Mouse (Mus musculus): ENCODE measurements around the gene Ralgapb. TPM values are rescaled to one million over a fixed set of nuclear protein-coding genes. Genes with fewer than 3 reads are reported as not detected.
"Not testable (repeated sequence)": the region's sequence is repeated elsewhere in the genome, so short reads cannot be mapped to it uniquely, and the experiment has no call there.

Gene Ralgapb
- total RNA-seq, 2 experiments from 2014 or later, result 25.8 to 54.0 TPM

DNA sequence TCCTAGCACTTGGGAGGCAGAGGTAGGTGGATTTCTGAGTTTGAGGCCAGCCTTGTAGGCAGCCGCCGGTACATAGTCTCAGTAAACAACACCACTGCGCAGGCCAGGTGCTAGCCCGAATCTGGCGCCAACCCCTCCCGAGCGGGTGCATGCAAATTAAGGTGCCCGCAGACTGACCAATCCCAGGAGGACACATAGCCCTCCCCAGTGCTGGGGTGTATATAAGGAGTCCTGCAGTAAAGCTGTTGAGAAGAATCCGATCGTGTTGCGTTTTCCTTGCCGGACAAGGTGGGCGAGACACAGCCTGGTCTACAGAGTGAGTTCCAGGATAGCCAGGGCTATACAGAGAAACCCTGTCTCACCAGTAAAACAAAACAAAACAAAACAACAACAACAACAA, 12.5 kb upstream of the Ralgapb start:
- not testable (repeated sequence) for ATAC-seq (replicated peaks; ENCODE audit: poor library complexity, severe bottlenecking)

DNA sequence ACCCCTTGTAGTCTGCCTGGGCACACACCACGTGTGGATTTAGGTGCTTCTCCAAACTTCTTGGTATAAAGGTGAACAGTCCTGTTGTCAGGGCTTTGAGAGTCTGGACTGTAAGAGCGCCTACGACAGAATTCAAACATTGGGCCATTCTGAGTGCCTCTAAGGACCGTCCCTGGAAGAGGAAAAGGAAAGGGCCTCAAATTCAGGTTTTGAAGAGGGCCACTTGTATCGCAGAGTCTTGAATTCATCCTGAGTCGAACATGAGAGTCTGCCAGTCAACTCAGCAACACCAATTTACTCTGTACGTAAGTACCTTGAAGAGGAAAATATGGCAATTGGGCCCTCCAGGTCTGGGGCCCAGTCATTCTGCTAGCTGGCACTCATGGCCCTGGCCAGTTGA, 6.7 kb upstream of the Ralgapb start:
- no peak for ATAC-seq (replicated peaks; ENCODE audit: poor library complexity, severe bottlenecking)

DNA sequence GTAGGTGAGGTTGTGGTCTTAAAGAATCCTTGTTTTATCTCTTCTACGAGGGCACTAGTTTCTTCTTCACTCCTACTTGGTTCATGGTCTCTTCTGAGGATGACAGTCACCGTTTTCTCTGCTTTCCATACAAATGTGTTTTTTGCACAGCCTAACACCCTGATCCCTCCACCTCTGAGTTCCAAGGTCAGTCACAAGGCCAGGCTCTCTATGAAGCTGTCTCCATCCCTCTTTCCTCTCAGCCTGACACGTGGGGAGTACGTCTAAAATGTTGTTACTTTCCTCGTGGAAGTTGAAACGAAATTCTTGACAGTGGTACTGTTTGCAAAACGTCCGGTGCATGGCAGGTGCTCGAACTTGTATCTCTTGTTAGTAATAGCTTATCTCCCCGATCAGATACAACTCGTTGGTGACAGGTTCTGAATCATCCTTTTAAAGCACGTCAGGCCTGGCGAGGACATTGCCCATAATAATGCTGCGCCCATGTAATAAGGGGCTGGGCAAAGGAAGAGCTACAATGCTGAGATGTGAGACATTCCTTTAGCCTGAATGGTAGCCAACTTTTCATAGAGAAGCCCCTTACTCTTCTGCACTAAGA, 552 bp upstream of the Ralgapb start:
- ATAC-seq (replicated peaks; ENCODE audit: poor library complexity, severe bottlenecking), result peak; percentile 21

DNA sequence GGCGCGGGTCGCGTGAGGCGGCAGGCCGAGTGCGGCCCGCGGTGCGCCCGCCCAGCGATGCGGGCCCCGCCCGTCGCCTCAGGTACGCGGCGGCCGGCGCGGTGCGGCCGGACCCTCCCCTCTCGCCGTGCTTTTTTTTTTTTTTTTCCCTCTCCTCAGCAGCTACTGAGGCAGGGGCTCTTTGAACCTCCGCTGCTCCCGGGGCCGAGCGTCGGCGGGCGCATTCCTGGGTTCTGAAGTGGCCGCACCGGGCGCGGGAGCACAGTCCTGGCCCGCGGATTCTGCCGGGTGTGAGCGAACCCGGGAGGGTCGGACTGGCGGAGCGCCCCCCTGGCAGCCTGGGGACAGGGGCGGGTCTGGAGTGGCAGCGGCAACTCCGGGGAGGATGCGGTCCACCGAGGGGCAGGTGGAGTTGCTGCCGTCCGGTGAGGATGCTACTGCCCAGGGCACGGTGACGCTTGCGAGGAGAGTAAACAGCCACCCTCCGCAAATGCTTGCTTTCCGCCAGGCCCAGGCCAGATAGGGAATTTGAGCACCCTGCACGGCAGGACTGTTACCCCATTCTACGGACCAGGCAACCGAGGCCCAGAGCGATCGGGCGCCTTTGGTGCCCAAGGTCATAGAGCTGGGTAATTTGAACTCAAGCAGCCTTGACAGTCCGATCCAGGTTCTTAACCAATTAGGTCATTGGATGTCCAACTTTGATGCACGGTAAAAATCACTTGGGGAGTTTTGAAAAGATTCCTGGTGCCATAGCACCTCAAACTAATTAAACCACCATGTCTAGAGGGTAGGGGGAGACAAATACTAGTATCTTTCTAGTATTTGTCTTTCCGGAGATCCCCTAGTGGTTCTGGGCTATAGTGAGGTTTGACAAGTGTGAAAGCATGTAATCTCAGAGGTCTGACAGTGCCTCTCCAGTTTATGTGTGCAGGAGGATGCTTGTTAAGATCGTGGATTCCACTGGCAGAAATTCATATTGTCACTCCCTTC, 670 bp downstream of the Ralgapb start:
- peak; percentile 14 for ATAC-seq (replicated peaks; ENCODE audit: poor library complexity, severe bottlenecking)

DNA sequence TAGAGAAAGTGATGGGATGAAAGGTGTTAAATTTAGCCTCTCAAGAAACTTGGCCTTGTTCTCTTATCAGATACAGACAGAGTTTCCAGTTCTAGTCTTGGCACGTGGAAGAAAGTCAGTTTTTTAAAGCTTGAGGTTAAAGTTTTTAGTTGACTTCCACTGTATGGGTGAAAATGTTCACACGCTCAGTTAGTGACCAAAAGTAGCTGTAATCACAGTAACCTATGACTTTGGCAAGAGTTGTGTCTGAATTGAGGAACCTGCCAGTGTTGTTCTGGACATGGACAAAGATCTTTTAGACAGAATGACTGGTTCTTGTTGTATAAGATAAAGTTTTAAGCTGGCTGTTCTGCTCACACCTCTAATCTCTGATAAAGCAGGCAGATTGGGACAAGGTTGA, 3.6 kb downstream of the Ralgapb start:
- ATAC-seq (replicated peaks; ENCODE audit: poor library complexity, severe bottlenecking), result no peak

DNA sequence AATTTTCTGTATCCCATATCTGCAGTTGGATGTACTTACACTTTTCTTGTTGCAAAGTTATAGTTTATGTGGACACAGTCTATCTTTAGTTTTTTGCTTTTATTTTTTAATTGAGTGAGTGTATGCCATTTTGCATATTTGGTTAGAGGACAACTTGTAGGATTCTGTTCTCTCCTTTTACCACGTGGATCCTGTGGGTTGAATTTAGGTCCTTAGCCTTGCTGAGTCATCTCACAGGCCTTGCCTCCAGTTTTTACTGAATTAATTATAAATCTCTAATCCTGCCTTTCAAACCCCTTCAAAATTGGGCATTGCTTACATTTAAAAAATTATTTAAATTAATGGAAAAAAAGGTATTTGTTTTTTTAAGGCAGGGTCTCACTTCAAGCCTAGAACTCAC, 6.2 kb downstream of the Ralgapb start:
- ATAC-seq (replicated peaks; ENCODE audit: poor library complexity, severe bottlenecking), result no peak

DNA sequence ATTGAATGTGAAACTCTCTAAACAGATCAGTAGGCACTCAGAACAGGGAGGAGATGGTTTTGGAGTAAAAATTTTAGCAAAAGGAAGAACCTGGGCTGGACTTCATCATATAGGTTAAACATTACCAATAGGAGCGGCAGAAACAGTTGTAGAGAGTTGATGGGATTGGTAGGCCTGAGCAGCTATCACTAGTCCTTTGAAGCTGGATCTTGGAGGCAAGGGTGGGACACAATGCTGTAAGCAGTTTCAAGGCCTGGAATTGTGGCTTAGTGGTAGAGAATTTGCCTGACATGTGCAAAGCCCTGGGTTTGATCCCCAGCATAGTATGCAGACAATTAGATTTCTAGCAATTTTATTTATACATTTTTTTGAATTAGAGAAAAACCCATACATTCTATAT, 9.0 kb downstream of the Ralgapb start:
- ATAC-seq (replicated peaks; ENCODE audit: poor library complexity, severe bottlenecking), result no peak

DNA sequence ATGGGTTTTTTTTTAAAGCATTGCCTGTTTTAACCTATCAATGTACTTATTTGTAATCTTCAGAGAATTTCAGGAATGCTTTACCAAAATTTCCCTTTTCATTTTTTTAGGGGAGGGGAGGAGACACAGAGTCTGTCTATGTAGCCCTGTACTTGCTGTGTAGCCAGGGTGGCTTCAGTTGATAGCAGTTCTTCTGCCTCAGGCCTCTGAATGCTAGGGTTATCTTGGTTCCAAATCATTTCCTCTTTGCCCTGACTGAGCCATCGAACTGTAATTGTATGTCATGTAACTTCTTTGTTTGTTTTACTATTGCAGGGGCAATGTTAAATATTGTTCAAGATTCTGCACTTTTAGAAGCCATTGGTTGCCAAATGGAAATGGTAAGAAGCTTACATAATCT, 36.2 kb downstream of the Ralgapb start:
- no peak for ATAC-seq (replicated peaks; ENCODE audit: poor library complexity, severe bottlenecking)

DNA sequence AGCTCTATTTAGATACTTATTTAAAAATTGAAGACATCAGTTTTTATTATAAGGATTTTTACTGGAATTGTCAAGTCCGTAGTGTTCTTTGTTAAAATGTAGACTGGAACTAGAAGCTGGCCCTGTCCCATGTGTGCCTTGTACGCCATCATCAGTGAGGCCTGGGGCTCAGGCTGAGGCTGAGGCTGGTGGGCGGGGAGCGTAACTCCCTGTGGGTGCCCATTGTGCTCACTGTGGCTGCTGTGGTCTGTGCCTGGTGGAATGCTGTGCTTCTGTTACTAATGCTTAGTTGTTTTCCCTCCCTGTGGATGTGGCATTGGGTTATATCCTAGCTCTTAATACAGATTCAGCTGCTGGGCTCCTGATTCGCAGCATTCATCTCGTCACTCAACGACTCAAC, 40.2 kb downstream of the Ralgapb start:
- ATAC-seq (replicated peaks; ENCODE audit: poor library complexity, severe bottlenecking), result no peak

DNA sequence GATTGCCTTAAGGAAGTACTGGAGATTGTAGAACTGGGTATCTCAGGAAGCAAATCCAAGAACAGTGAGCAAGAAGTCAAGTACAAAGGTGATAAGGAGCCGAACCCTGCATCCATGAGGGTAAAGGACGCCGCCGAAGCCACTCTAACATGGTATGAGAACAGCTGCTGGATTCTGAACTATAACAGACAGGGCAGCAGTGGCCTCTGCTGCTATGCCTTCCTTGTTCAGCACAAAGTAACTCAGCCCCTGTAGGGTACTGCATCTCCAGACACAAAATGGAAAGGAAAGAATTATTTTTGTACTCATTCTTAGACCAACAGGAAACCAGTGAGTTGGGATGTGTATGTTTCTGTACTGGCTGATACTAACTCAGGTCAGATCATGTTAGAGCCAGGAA, 46.8 kb downstream of the Ralgapb start:
- ATAC-seq (replicated peaks; ENCODE audit: poor library complexity, severe bottlenecking), result no peak

DNA sequence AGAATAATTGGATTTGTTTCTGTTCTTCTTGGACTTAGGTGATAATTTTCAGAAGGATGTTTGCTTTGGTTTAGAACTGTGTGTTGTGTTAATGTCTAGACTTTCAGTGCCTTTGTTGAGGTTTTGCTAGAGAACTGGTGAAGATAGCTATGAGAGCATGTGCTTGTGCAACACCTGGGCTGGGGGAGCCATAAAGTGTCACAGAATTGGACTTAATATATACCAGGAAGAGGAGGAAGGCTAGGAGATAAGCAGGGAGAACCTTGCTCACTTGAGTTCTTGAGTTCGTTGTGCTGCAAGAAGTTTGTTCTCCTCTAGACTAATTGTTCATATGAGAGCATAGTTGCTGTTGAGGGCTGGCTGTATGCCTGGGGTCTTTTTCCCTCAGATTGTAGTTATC, 48.0 kb downstream of the Ralgapb start:
- ATAC-seq (replicated peaks; ENCODE audit: poor library complexity, severe bottlenecking), result no peak

DNA sequence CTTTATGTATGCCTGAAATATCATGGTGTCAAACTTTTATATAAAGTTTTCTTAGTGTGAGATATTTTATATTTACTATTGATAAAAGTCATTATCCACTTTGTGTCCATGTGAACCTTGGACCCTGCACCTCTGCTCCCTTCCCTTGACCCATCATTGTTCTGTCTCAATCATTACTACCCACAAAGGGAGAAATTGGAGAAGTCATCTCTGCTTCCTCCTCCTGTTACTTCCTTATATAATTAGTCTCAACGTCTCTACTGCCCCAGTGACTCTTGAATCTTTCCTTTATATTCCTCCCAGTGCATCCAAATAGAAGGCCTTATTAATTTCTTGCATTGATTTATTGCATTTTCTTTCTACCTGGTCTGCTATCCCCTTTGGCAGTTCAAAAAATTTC, 52.8 kb downstream of the Ralgapb start:
- peak; percentile 40; the same call in 1 of the 2 replicates for ATAC-seq (replicated peaks; ENCODE audit: poor library complexity, severe bottlenecking)

DNA sequence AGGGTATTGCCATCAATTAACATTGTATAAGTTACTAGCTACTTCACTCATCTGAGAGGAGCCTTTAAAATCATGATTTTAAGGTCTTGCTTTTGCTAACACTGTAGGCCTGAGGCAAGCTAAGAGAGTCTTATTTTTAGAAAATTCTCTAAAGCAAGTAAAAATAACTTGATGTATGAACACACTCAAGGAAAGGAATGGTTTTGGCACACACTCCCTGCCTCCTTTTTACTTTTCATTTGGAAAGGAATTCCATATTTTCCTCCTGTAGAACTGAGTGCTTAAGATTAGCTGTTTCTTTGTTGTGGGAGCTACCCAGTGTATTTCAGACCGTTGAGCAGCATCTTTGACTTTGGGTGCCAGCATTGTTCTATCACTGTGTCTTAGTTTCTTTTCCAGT, 64.5 kb downstream of the Ralgapb start:
- no peak for ATAC-seq (replicated peaks; ENCODE audit: poor library complexity, severe bottlenecking)

DNA sequence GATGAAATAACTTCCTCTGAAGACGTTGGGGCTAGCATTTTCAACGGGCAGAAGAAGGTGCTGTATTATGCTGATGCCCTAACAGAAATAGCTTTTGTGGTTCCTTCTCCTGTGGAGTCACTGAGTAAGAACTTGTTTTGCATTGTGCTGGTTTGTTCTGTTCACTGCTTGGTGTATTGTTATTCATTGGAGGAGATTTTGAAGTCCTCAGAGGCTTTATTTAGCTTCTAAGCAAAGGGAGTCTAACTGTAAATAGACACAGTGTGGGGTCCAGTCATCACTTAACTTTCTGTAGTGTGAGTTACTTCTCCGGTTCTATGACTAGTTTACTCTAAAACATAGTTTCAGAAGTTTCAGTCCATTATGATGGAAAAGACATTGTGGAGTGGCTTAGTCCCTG, 68.0 kb downstream of the Ralgapb start:
- no peak for ATAC-seq (replicated peaks; ENCODE audit: poor library complexity, severe bottlenecking)

DNA sequence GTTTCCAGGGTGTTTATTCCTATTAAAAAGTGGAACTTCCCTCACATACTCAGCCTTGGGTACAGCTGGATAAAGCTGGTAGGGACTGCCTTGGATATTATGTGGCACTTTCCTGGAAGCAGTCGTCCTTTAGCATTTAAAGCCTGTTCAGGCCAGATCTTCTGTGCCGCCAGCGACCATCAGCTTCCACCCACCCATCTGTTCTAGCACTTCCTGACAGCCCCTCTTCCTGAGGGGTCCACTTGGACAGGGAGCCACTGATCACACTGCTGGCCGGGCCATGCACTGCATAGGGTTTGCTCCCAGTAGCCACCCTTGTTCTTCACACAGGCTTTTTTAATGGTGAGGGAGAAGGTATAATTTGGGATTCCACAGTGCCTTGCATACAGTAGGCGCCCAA, 88.8 kb downstream of the Ralgapb start:
- no peak for ATAC-seq (replicated peaks; ENCODE audit: poor library complexity, severe bottlenecking)

DNA sequence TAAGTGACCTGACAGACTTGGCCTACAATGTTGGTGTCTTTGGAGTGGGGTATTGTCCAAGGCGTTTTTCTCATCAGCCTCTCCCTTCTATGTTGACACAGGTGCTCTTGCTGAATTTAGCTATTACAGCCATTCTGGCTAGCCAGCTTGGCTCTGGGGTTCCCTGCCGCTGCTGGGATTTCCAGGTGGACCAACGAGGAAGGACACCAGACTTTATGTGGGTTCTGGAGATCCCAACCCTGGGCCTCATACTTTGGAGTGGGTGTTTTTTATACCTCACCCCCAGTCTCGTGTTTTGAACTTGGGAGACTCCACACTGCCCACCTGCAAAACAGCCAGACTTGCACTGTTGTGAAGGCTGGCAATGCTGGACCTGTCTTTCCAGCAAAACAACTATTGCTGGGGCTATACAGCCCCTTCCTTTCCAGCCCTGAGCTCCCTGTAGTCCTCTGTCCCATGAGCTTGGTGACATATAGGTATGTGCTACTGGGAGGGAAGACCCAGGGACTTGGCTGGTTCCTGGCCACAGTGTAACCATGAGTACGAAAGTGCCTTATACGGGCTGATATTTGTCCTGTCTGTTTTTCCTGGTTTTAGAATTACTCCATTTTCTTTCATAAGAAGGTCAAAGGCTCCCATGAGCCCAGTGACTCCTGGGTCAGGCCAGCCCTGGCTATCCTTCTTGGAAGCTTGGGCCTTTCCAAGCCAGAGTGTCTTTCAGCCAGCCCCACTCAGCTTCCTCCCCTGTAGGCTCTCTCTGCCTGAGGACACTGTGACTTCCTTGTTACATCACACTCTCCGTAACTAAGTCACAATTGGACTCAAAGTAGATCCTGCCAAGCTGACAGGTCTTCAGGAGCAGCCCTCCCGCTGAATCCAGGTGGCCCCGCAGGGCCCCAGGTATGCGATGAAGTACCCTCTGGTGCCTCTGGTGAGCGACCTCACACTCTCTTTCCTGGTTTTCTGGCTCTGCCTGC, 92.5 kb downstream of the Ralgapb start, which contains the start of gene Adig:
Gene Adig (plus strand): TSS at position 777 of the 977 bp plus-strand sequence.
- no peak for ATAC-seq (replicated peaks; ENCODE audit: poor library complexity, severe bottlenecking)

DNA sequence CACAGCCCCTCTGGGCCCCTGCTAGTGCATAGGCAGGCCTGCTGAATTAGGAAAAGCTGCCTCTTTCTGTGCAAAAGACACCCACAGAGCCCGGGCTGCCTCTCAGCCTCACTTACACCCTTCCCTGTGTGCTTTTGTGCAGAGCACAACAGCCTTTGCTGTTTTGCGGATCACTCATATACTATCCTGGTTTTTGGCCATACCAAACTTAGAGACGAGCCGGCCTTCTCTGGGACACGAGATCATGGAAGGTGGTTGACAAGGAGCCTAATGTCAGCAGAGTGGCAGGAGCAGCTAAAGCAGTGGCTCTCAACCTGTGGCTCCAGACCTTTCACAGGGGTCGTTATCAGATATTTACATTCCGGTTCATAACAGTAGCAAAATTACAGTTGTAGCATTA, 93.6 kb downstream of the Ralgapb start:
- ATAC-seq (replicated peaks; ENCODE audit: poor library complexity, severe bottlenecking), result no peak

DNA sequence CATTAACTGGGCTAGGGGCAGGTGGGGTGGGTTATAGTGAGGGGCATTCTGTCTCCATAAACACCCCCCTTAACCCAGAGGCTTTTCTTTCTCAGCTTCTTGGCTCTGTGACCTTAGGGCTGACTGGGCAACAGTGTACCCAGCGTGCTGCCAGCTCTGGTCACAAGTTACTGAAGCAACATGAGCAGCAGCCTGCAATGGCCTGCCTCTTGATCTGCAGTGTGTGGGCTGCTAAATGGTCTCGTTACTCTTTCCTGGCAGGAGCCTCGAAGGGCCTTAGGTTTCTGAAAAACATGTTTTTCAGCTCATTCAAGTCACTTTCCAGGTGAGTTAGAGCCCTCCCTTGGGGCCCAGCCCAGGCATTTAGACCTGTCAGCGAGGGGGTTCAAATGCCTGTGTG, 94.0 kb downstream of the Ralgapb start:
- no peak for ATAC-seq (replicated peaks; ENCODE audit: poor library complexity, severe bottlenecking)

DNA sequence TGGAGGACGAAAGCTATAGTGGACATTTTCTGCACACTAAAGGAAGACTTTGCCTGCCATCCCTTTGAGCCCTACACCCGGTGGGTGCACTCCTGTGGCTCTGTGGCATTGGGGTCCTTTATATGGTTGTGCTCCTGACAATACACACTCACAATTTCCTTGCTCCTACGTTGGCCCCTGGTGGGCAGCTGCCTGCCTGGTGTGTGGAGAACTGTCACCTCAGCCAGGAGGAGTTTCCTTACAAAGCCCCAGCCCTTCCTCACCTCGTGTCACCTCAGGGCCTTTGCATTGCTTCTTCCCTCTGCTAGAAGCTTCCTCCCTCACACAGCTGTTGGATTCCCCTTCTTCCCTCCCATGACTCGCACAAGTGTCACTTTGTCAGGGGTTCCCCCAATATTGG, 96.8 kb downstream of the Ralgapb start:
- no peak for ATAC-seq (replicated peaks; ENCODE audit: poor library complexity, severe bottlenecking)

DNA sequence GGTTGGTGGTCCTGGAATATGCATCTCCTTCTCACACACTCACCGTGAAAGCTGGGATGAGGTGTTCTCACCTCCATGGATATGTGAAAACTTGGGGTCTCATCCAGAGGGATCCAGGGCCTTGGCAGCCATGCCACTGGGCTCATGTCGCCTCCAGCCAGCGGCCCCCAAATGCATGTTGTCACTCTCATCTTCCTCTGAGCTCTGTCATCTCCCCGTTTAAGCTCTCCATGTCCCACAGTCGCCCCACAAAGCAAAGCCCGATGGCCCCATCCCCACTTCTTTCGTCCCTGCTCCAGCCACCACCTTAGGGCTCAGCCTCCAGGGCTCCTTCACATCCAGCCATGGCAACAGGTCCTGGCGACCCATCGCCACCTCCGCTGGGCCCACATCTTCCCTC, 97.4 kb downstream of the Ralgapb start:
- no peak for ATAC-seq (replicated peaks; ENCODE audit: poor library complexity, severe bottlenecking)

DNA sequence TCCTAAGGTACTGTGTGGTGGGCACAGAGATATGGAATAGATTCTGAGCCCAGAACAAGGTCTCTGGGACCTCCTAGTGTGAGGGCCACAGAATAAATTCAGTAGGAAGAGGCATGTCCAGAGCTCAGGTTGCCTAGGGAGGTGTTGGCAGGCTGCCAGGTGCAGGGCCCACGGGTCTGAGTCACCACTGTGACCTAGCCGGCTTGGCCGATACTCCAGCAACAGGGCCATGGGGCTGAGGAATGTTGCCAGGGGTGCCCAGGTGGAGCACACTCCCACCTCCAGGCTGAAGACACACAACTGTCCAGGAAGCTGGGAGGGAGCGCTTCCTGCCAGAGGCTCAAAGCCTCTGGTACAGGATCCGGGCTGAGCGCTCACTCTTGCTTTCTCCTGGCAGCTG, 101.0 kb downstream of the Ralgapb start:
- ATAC-seq (replicated peaks; ENCODE audit: poor library complexity, severe bottlenecking), result no peak
